Mouse (Mus musculus): ENCODE measurements around the gene Trit1. TPM values are rescaled to one million over a fixed set of nuclear protein-coding genes. Genes with fewer than 3 reads are reported as not detected.
"Not testable (repeated sequence)": the region's sequence is repeated elsewhere in the genome, so short reads cannot be mapped to it uniquely, and the experiment has no call there.

Trit1 gene
- 1 to 10 TPM; 8.9 to 9.5 TPM for total RNA-seq (2021)

DNA sequence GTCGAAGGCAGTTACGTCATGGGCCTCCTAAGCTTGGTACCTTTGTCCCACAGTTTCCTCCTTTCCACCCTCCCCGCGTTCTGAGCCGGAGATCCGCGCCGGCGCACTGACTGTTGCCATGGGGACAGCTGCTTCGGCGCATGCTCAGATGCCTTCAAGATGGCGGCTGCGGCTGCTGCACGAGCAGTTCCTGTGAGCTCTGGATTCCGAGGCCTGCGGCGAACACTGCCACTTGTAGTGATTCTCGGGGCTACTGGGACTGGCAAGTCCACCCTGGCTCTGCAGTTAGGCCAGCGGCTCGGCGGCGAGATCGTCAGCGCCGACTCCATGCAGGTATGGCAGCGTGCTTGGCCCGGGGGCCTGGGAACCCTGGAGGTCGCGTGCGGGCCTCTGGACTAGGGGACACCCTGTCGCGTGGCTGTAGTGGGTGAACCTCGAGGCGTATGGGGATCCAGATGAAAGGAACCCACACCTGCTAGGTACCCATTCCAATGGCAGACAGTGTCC is at the start of gene Trit1:
Gene Trit1 (plus strand): TSS at position 147 of the 507 bp plus-strand sequence.
- peak; percentile 95 for DNase-seq

- no peak for DNase-seq
Measured at GRCm38 (mm10) chr4:122968106-122968505, 48.3 kb upstream of the Trit1 start.

GRCm38 (mm10) chr4:122971191-122971590 is 45.2 kb upstream of the Trit1 start:
- no peak for DNase-seq

DNA sequence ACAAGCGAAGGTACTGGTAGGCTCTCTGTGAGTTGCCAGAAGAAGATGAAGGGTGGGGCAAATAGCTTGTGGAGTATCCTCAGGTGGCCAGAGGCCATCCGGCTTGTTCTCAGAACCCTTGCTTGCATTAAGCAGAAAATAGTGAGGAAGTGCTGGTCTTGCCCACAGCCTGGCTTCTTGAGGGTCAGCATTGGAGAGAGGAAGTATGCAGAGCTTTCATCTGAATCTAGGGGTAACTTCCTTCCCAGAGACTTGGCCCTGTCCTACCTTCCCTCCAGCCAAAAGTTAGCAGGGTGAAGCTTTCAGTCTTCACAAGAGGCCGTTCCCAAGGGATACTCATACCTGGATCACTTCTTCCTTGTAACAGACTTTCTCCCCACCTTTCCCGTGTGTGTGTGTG is 44.8 kb upstream of the Trit1 start:
- no peak for DNase-seq

GRCm38 (mm10) chr4:122972056-122972455 is 44.3 kb upstream of the Trit1 start:
- no peak for DNase-seq

DNA sequence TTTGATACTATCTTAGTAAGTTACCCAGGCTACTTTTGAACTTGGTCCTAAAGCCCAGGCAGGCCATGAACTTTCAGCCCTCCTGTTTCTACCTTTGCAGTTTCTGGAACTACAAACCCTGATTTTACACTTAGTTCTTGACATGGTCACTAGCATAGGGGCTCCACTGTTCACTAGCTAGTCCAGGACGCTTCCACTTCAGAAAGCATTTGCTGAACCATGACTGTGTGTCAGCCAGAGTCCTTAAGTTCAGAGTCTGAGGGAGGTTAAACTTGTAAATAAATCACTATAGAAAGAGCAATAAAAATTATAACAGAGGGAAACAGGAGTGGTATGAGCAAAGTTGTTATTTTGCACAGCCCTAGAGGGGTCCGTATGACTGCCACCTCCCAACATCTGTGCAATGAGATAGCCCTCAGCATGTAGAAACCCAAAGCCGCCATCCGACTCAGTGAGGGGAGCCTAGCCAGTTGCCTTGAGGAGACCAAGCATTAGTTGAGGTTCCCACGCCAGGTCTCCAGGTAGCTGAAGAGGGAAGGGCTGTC is 41.3 kb upstream of the Trit1 start:
- DNase-seq = no peak

DNA sequence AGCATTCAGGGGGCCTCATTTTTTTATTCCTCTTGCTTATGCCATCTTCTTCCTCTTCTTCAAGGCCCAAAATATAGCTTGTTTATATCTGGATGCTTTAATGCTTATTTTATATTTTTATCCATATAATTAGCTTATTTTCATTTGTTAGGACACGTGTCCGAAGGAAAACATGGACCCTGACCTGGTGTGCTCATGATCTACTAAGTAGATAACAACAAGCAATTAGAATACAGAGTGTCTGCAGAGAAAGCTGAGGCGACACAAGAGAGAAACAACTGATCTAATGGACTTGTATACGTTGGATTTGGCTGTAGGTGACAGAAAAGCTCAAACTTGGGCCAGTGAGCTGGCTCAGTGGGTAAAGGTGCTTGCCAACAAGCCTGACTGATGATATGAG is 39.5 kb upstream of the Trit1 start:
- DNase-seq = no peak

GRCm38 (mm10) chr4:122978850-122979249 is 37.5 kb upstream of the Trit1 start:
- no peak for DNase-seq

- no peak for DNase-seq
Measured at GRCm38 (mm10) chr4:122979826-122980225, 36.6 kb upstream of the Trit1 start.

GRCm38 (mm10) chr4:122980684-122981083 is 35.7 kb upstream of the Trit1 start:
- no peak for DNase-seq

GRCm38 (mm10) chr4:122981238-122981637 is 35.2 kb upstream of the Trit1 start:
- DNase-seq = no peak

DNA sequence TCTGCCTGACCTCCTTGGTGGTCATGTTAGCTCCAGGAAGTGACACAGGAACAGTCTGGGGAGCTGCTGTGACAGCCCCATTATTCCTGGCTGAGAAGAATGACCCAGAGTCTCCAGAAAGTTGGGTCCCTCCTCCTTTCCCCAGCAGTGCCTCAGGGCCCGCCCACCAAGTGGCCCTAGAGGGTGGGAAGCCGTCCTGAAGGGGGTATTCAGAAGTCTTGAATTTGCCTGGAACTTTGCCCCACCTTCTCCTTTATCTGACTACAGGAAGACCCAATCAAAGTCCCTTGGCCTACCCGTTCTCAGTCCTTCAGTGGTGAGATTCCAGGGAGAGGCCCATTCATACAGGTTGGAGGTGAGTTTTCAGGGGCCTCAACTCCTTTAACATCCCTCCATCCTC is 34.5 kb upstream of the Trit1 start:
- no peak for DNase-seq

GRCm38 (mm10) chr4:122982537-122982936 is 33.9 kb upstream of the Trit1 start:
- DNase-seq = no peak

DNA sequence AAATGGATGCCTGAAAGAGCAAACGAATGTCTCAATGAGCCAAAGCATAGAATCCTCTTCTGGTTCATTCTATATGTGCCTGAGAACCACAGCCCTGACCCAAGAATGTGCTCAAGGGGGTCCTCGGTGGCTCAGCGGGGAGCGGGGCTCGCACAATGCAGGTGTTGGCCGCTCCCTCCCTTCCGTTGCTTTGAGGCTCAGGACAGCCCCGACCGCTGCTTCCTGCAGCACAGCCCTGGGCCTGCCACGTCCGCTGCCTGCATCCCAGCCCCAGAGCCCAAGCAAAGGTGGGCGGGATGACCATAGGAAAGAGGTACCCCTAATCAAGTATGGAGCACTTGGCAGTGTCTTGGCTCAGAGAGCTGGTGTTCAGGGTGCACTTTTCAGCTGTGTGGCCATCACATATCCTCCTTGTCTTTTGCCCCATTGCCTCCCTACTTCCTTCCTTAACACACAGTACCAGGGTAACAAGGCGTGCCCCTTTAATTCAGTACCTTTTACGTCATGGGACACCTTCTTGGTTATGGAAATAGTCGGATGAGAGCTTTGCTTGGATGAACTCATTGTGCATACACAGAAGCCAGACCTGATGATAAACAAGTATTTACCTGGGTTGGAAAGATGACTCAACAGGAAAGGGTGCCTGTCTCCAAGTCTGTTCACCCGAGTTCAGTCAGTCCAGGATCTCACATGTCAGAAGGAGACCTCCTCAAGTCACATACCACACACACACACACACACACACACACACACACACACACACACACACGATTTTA is 32.7 kb upstream of the Trit1 start:
- no peak for DNase-seq

DNA sequence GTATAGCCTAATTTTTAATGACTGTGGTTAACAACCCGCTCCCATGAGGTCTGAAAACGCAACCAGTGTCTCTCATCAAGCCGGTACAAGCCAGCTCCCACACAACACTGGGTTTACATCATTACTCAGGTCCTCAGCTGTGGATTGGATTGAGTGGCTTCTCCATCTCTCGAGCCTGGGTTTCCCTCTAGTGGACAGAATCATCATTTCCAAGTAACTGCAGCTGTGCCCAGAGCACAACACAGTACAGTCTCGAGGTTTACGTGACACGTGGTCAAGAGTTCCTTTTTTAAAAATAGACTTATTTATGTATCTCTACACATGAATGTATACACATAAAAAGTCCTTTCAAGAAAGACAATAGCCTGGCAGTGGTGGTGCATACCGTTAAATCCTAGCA is 31.3 kb upstream of the Trit1 start:
- DNase-seq = peak; percentile 67

DNA sequence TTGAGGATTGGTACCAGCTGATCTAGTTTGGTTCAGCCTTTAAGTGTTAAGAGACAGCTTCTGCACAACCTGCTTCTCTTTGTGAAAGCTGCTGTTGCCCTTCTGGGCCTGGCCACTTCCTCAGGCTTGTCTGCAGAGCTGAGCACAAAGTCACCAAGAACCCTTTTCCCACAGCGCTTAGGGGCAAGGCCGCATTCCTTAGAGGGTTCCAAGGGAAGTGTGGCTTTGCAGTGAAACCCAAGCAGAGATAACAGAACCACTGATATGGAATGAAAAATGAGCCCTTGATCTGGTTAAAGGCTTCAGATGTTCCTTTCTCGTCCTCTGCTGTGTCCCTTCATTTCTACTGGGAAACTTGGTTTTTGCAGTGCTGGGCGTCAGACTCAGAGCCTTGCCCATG is 29.0 kb upstream of the Trit1 start:
- no peak for DNase-seq

DNA sequence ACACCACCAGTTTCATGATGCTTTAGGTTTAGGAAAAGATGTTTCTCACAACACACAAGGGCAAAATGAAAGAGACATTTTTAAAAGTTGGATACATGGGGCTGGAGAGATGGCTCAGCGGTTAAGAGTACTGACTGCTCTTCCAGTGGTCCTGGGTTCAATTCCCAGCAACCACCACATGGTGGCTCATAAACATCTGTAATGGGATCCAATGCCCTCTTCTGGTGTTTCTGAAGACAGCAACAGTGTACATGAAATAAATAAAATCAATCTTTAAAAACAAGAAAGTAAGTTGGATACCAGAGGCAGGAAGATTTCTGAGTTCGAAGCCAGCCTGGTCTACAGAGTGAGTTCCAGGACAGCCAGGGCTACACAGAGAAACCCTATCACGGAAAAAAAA is 28.4 kb upstream of the Trit1 start:
- DNase-seq = not testable (repeated sequence)

DNA sequence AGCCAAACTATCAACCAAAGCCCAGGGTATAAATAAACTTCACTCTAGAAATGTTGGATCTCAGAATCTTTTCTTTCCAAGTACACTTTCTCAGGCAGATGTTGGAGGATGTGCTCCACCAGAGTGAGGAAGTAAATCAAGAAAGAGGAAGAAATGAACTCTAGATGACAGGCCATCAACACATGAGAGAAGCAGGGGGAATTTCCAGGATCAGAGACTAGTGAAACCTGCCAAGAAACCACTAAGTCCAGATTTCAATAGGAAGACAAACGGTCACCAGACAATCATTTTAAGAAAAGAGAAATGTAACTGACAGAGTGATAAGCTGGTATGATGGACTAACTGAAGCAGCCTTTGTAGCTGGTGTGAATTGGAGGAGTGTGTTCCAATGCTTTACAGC is 25.2 kb upstream of the Trit1 start:
- DNase-seq = no peak

GRCm38 (mm10) chr4:122992276-122992675 is 24.1 kb upstream of the Trit1 start:
- DNase-seq = no peak

DNA sequence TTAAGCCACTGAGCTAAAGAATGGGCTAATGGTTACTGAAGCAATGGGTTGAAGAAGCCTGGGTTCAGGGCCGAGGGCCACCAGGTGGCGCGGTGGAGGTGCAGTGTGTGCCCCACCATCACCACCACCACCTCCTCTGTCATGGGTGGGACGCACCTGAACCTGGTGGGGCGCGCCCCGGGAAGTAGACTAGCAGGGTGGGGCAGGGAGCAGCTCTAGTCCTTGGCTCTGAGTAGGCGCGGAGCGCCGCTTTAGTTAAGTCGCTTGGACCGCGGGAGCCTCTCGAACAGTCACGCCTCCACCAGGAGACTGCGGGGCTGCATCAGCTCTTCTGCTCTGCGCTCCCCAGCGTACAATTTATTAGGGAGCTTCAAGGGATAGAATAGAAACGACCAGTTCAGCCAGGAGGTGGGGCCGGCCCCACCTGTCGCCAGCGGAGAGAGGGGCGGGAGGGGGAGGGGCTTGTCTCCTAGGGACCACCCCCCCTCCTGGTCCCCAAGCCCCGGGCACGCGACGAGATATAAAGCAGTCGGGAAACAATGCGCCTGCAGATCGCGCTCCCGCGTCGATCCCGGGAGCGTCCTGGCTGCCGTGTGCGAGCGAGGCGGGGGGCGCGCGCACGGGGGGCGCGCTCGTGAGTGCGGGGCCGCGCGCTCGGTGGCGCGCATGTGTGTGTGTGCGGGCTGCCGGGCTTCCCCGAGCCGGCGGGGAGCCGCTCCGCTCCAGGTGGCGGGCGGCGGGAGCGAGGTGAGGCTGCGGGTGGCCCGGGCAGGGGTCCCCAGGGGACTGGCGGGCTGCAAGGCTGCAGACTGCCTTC is 20.8 kb upstream of the Trit1 start, which contains the start of gene Mycl:
Gene Mycl (plus strand): TSS at position 249 of the 817 bp plus-strand sequence.
- peak; percentile 82 for DNase-seq

- peak; percentile 24 for DNase-seq
Measured at GRCm38 (mm10) chr4:122996221-122996617, 20.2 kb upstream of the Trit1 start.

DNA sequence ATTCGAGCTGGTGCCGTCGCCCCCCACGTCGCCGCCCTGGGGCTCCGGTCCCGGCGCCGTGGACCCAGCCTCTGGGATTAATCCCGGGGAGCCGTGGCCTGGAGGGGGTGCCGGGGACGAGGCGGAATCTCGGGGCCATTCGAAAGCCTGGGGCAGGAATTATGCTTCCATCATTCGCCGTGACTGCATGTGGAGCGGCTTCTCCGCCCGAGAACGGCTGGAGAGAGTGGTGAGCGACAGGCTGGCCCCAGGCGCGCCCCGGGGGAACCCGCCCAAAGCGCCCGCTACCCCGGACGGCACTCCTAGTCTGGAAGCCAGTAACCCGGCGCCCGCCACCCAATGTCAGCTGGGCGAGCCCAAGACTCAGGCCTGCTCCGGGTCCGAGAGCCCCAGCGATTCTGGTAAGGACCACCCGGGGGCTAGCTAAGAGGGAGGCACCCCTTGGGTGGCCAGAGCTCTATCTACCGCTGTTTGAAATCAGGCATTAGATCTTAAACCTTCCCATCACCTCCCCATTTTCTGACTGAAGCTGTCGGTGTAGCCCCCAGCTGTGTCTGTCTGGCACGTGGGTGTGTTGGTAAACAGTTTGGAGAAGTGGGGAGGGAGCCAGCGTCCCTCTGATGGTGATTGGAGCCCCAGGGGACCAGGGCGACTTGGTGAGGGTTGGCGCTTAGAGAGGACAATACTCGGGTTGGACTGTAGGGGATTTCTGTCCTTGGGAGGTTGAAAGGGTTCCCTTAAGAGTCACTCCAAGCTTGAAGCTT is 19.6 kb upstream of the Trit1 start:
- DNase-seq = peak; percentile 37

Data from heart, postnatal 4 days (tissue).